Mouse (Mus musculus) thymus, adult 2 months (tissue): ENCODE measurements around the gene Gins1.

ENCODE experiments used
- CTCF ChIP-seq: fragments of 200-500 bp; IDR thresholded peaks from 2 replicates; pipeline ENCODE4 v1.5.1; 2012; ENCODE audit warnings: mild to moderate bottlenecking, control low read depth, low read length, moderate library complexity, borderline replicate concordance; ENCODE audit not compliant: control insufficient read depth, poor library complexity, insufficient read depth; ENCODE audit errors: extremely low read depth
- POLR2A ChIP-seq: fragments of 200-500 bp; IDR thresholded peaks from 2 replicates; pipeline ENCODE4 v1.6.1; 2012; ENCODE audit warnings: mild to moderate bottlenecking, low read length, control low read depth, moderate library complexity; ENCODE audit not compliant: control insufficient read depth, poor library complexity, insufficient read depth; ENCODE audit errors: extremely low read depth

GRCm38 (mm10) chr2:150978791-150979190 lies 73.6 kb downstream of the Gins1 start:
- no peak for TF ChIP-seq CTCF
- TF ChIP-seq POLR2A, result no peak
